Mouse (Mus musculus) bone marrow macrophage, adult 2 months (primary cell): ENCODE data around the gene Gm20518.

Experiments
- CTCF ChIP-seq: IDR thresholded peaks from 2 replicates; pipeline ENCODE4 v1.5.1; 2012; ENCODE audit warnings: low read depth, mild to moderate bottlenecking, low read length, moderate library complexity
- POLR2A ChIP-seq: IDR thresholded peaks from 2 replicates; pipeline ENCODE4 v1.6.1; 2012; ENCODE audit warnings: mild to moderate bottlenecking, low read depth, low read length, borderline replicate concordance

DNA sequence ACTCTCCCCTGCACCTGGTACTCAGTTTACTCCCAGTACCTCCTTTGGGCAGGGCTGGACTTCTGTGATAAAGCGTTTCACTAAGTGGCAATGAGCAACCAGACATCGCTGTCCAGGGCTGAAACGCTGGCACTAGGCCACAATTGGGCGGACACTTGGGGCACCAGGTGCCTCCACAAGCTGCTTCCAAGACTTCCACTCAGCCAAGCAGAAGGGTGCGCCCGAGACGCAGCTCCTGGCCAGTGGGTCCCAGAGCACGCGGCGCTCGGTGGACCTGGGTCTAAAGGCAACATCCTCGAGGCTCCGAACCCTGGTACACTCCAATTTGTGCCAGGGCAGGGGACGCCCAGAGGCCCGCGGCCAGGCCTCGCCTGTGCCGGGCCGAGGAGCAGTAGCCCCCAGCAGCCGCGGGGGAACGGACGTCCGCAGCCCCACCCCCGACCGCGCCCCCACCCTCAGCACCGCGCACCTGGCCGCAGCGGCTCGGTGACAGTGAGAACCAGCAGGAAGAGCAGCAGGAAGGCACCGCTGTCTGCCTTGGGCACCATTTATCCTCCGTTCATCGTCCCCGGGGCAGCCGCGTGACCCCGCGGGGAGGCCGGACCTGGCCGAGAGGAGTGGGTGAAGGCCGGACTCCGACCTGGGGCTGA lies 429 bp downstream of the Gm20518 start:
- no peak for TF ChIP-seq CTCF
- no peak for TF ChIP-seq POLR2A
